Mouse (Mus musculus) thymus, adult 2 months (tissue): Measurements from ENCODE around the gene Ppef2.

Experiments used
- CTCF ChIP-seq: fragments of 200-500 bp; IDR thresholded peaks from 2 replicates; pipeline ENCODE4 v1.5.1; 2012; ENCODE audit warnings: mild to moderate bottlenecking, control low read depth, low read length, moderate library complexity, borderline replicate concordance; ENCODE audit not compliant: control insufficient read depth, poor library complexity, insufficient read depth; ENCODE audit errors: extremely low read depth
- POLR2A ChIP-seq: fragments of 200-500 bp; IDR thresholded peaks from 2 replicates; pipeline ENCODE4 v1.6.1; 2012; ENCODE audit warnings: mild to moderate bottlenecking, low read length, control low read depth, moderate library complexity; ENCODE audit not compliant: control insufficient read depth, poor library complexity, insufficient read depth; ENCODE audit errors: extremely low read depth

DNA sequence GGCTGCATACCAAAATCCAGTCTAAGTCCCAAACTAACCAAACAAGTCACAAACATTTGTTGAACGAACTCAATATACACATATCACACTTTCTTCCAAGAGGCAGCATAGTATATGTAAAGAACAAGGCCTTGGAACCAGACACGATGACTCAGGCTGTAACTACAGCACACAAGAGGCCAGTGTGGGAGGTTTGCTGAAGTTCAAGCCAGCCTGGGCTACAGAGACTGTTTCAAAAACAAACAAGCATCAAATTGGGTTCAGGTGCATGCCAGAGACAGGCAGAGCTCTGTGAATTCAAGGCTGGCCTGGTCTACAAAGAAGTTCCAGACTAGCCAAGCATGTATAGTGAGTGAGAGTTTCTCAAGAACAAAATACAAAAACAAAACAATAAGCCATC, 38.4 kb upstream of the Ppef2 start:
- TF ChIP-seq CTCF (no peak), POLR2A (no peak)
